Mouse (Mus musculus): ENCODE data around the gene Bcl2l10. TPM values are rescaled to one million over a fixed set of nuclear protein-coding genes. Genes with fewer than 3 reads are reported as not detected.

Bcl2l10 gene
- total and polyA plus RNA-seq, 2 experiments from 2014 or later = not detected

GRCm38 (mm10) chr9:75307015-75307414, 40.5 kb upstream of the Bcl2l10 start:
- WGBS = 89% methylated on average over 5 of the region's 5 CpGs
- no peaks in the 10 kb centered on the region for H3K9me3 ChIP-seq (ENCODE audit: low read length)
- ATAC-seq (ENCODE audit: low FRiP score) (no peak), DNase-seq (ENCODE audit: low spot score) (no peak)
- no peak overlapping the region for H3K27ac ChIP-seq (ENCODE audit: low read depth, low read length)
- H3K4me1 ChIP-seq (ENCODE audit: insufficient read depth, low read length) = no peaks in the 10 kb centered on the region
- no peak overlapping the region for H3K4me3 ChIP-seq (ENCODE audit: low read depth, low read length)
- H3K27me3 ChIP-seq (ENCODE audit: insufficient read depth, low read length) = no peaks in the 10 kb centered on the region
- no peak overlapping the region for H3K4me2 ChIP-seq (ENCODE audit: low read depth, low read length, poor library complexity, severe bottlenecking)
- no peak for TF ChIP-seq CTCF (IDR thresholded peaks at IDR 0.05)
- no peak overlapping the region for H3K9ac ChIP-seq (replicated peaks; ENCODE audit: low read length, poor library complexity, severe bottlenecking)
- H3K36me3 ChIP-seq (ENCODE audit: insufficient read depth, low read length) = no peaks in the 10 kb centered on the region

- Histone ChIP-seq H3K4me2 (ENCODE audit: low read depth, low read length, poor library complexity, severe bottlenecking) (no peak overlapping the region), H3K27ac (ENCODE audit: low read depth, low read length) (no peak overlapping the region), H3K27me3 (ENCODE audit: insufficient read depth, low read length) (no peaks in the 10 kb centered on the region), H3K9ac (replicated peaks; ENCODE audit: low read length, poor library complexity, severe bottlenecking) (no peak overlapping the region), H3K36me3 (ENCODE audit: insufficient read depth, low read length) (no peaks in the 10 kb centered on the region), H3K9me3 (ENCODE audit: low read length) (no peaks in the 10 kb centered on the region), H3K4me3 (ENCODE audit: low read depth, low read length) (no peak overlapping the region), H3K4me1 (ENCODE audit: insufficient read depth, low read length) (no peaks in the 10 kb centered on the region)
- ATAC-seq (ENCODE audit: low FRiP score) (no peak), DNase-seq (ENCODE audit: low spot score) (no peak)
- 58% methylated on average over 5 of the region's 5 CpGs for WGBS
- TF ChIP-seq CTCF (IDR thresholded peaks at IDR 0.05) = no peak
Measured at GRCm38 (mm10) chr9:75308621-75309020, 38.9 kb upstream of the Bcl2l10 start.

GRCm38 (mm10) chr9:75312008-75312407, 35.5 kb upstream of the Bcl2l10 start:
- Histone ChIP-seq H3K4me2 (ENCODE audit: low read depth, low read length, poor library complexity, severe bottlenecking) (no peak overlapping the region), H3K27ac (ENCODE audit: low read depth, low read length) (no peak overlapping the region), H3K27me3 (ENCODE audit: insufficient read depth, low read length) (no peaks in the 10 kb centered on the region), H3K9ac (replicated peaks; ENCODE audit: low read length, poor library complexity, severe bottlenecking) (no peak overlapping the region), H3K4me3 (ENCODE audit: low read depth, low read length) (no peak overlapping the region), H3K36me3 (ENCODE audit: insufficient read depth, low read length) (no peaks in the 10 kb centered on the region), H3K9me3 (ENCODE audit: low read length) (no peaks in the 10 kb centered on the region), H3K4me1 (ENCODE audit: insufficient read depth, low read length) (peaks cover 9% of the 10 kb centered on the region)
- DNase-seq (ENCODE audit: low spot score) (peak; percentile 86), ATAC-seq (ENCODE audit: low FRiP score) (no peak)
- WGBS = 11% methylated on average over 4 of the region's 4 CpGs
- peak; percentile 93 for TF ChIP-seq CTCF (IDR thresholded peaks at IDR 0.05)

GRCm38 (mm10) chr9:75313138-75313831, 34.3 kb upstream of the Bcl2l10 start:
- Histone ChIP-seq H3K4me2 (ENCODE audit: low read depth, low read length, poor library complexity, severe bottlenecking) (peak overlapping the region; percentile 87), H3K36me3 (ENCODE audit: insufficient read depth, low read length) (no peaks in the 10 kb centered on the region), H3K27me3 (ENCODE audit: insufficient read depth, low read length) (no peaks in the 10 kb centered on the region), H3K4me1 (ENCODE audit: insufficient read depth, low read length) (peaks cover 9% of the 10 kb centered on the region), H3K9me3 (ENCODE audit: low read length) (no peaks in the 10 kb centered on the region), H3K4me3 (ENCODE audit: low read depth, low read length) (peak overlapping the region; percentile 70), H3K9ac (replicated peaks; ENCODE audit: low read length, poor library complexity, severe bottlenecking) (peak overlapping the region; percentile 75), H3K27ac (ENCODE audit: low read depth, low read length) (peak overlapping the region; percentile 89)
- WGBS = 33% methylated on average over 9 of the region's 11 CpGs
- DNase-seq (ENCODE audit: low spot score) (peak; percentile 68), ATAC-seq (ENCODE audit: low FRiP score) (peak; percentile 42)
- TF ChIP-seq CTCF (IDR thresholded peaks at IDR 0.05) = peak; percentile 49

GRCm38 (mm10) chr9:75313832-75314516, 33.6 kb upstream of the Bcl2l10 start:
- Histone ChIP-seq H3K4me2 (ENCODE audit: low read depth, low read length, poor library complexity, severe bottlenecking) (peak overlapping the region; percentile 87), H3K4me3 (ENCODE audit: low read depth, low read length) (peak overlapping the region; percentile 70), H3K27me3 (ENCODE audit: insufficient read depth, low read length) (no peaks in the 10 kb centered on the region), H3K36me3 (ENCODE audit: insufficient read depth, low read length) (no peaks in the 10 kb centered on the region), H3K9me3 (ENCODE audit: low read length) (no peaks in the 10 kb centered on the region), H3K27ac (ENCODE audit: low read depth, low read length) (peak overlapping the region; percentile 89), H3K9ac (replicated peaks; ENCODE audit: low read length, poor library complexity, severe bottlenecking) (peak overlapping the region; percentile 75), H3K4me1 (ENCODE audit: insufficient read depth, low read length) (peaks cover 9% of the 10 kb centered on the region)
- peak; percentile 90 for ATAC-seq (ENCODE audit: low FRiP score)
- TF ChIP-seq CTCF (IDR thresholded peaks at IDR 0.05) = no peak; the same call in 1 of the 2 replicates
- WGBS = 1% methylated on average over 37 of the region's 52 CpGs
- peak; percentile 85 for DNase-seq (ENCODE audit: low spot score)

GRCm38 (mm10) chr9:75314517-75315105, 32.9 kb upstream of the Bcl2l10 start:
- 2% methylated on average over 22 of the region's 22 CpGs for WGBS
- peaks cover 9% of the 10 kb centered on the region for H3K4me1 ChIP-seq (ENCODE audit: insufficient read depth, low read length)
- TF ChIP-seq CTCF (IDR thresholded peaks at IDR 0.05) = no peak
- H3K27me3 ChIP-seq (ENCODE audit: insufficient read depth, low read length) = no peaks in the 10 kb centered on the region
- DNase-seq (ENCODE audit: low spot score) (no peak), ATAC-seq (ENCODE audit: low FRiP score) (peak; percentile 28; the same call in 1 of the 2 replicates)
- H3K27ac ChIP-seq (ENCODE audit: low read depth, low read length) = peak overlapping the region; percentile 89
- H3K36me3 ChIP-seq (ENCODE audit: insufficient read depth, low read length) = no peaks in the 10 kb centered on the region
- H3K9me3 ChIP-seq (ENCODE audit: low read length) = no peaks in the 10 kb centered on the region
- H3K9ac ChIP-seq (replicated peaks; ENCODE audit: low read length, poor library complexity, severe bottlenecking) = peak overlapping the region; percentile 75
- peak overlapping the region; percentile 87 for H3K4me2 ChIP-seq (ENCODE audit: low read depth, low read length, poor library complexity, severe bottlenecking)
- peak overlapping the region; percentile 70 for H3K4me3 ChIP-seq (ENCODE audit: low read depth, low read length)
